Mouse (Mus musculus): ENCODE results near the gene Nmnat2.

- TF ChIP-seq GATA1 (IDR thresholded peaks at IDR 0.05; ENCODE audit: borderline replicate concordance, low read length) (no peak), FLI1 (IDR thresholded peaks at IDR 0.05; ENCODE audit: low read length) (no peak)
Observed at GRCm38 (mm10) chr1:153136647-153137046, 181.9 kb downstream of the Nmnat2 start.

Data from megakaryocyte, embryonic 14.5 days (primary cell).